Mouse (Mus musculus): Measurements from ENCODE around the gene Fgf2.

DNA sequence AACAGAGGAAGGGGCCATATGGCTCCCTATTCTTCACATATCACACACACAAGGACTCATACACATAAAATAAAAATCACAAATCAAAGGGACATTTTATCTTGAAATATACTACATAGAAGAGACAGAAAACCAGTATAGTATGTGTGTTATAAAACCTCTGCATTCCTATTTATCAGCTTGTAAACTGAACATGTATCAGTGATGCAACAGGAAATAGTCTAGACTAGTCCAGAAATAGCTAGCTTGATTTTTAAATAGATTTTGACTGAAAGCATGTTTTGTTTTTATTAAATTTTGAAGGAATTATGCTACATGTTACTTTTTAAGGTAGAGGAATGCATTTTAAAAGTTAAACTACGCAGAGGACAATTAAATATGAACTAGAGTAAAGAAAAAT, 18.2 kb upstream of the Fgf2 start:
- TF ChIP-seq TAL1 (IDR thresholded peaks at IDR 0.05; ENCODE audit: low read length): no peak
- no peak for TF ChIP-seq GATA1 (IDR thresholded peaks at IDR 0.05; ENCODE audit: low read length)
